Mouse (Mus musculus) CD4-positive helper T cell, adult 2 months (primary cell): Measurements from ENCODE around the gene Zfc3h1.

Experiments
- DNase-seq: peaks from one replicate; pipeline ENCODE4 v3.0.0-alpha.2; 2012; ENCODE audit warnings: low read depth, missing footprints, low spot score

The Zfc3h1 gene

DNA sequence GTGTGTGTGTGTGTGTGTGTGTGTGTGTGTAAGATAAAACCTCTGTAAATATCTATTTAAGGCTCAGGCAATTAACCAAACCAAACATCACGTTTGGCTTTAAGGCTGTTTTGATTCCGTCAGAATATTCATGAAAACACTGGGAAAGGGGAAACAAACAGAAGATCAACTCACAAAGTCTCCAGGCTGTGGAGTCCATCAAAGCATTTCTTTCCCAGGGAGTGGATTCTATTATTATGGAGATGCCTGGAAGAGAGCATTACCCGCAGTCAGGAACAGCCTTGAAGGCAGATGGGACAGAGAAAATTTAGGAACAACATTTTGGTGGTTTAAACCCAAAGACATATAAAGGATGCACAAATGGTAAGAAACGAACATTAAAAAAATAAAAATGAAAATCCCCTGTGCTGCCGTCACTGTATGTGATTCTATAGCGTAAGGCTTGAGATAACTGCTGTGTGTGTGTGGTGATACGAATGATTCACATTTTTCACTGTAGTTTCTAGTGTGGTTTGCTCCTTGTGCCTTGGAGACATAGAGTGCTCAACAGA, 90.3 kb downstream of the Zfc3h1 start:
- no peak for DNase-seq

DNA sequence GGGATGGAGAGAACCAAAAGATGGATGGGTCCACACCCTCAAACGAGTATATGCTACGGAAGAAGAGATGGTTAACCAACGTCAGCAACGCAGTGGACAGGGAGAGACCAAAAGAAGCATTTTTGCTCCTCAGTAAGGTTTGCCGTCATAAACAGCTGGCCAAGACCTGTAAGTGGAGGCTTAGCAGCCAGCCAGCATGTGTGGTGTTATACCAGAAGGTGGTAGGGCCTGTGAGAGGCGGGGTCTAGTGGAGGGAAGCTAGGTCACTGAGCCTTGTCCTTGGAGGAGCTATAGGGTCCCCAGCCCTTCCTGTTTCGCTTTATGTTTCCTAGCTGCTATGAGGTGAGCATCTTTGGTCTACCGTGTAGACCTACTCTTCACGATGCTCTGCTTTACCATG, 91.7 kb downstream of the Zfc3h1 start:
- DNase-seq = no peak

DNA sequence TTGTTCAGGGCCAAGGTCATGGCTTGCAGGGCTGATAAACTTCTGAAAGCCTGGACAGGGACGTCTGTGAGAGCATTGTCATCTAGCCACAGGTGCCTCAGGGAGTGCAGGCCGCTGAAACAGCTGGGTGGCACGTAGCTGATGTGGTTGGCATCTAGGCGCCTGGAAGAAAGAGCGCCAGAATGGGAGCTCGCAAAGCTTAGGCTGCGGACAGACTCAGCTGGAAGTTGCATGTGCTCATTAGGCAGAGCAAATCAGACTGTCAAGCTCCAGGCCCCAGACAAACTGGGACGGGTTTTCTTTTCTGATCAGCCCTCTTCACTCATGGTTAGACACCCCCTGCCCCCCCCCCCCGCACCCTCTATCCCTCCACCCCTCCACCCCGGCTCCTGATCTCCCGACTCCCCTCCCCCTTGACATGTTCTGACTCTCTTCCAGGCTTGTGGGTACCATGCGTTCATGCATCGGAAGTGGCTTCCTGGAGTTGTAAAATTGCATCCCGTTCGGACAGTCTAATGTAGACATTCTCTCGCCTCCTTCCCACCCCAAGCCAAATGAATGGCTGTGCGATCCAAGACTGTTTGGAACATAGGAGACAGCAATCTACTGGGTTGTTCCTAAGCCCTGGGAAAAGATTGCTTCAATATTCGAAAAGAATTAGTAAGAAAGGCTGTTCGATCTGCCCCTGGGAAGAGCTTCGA, 93.8 kb downstream of the Zfc3h1 start:
- no peak for DNase-seq
